Mouse (Mus musculus) lung, adult 2 months (tissue): ENCODE results near the gene Shisa2.

Experiments used
- CTCF ChIP-seq: fragments of 200-500 bp; IDR thresholded peaks from 2 replicates; pipeline ENCODE4 v1.5.1; 2011; ENCODE audit warnings: mild to moderate bottlenecking, low read length, control low read depth; ENCODE audit not compliant: insufficient read depth
- POLR2A ChIP-seq: fragments of 200-500 bp; IDR thresholded peaks from 2 replicates; pipeline ENCODE4 v1.6.1; 2011; ENCODE audit warnings: low read depth, mild to moderate bottlenecking, control low read depth, low read length, borderline replicate concordance; ENCODE audit errors: extremely low read depth

DNA sequence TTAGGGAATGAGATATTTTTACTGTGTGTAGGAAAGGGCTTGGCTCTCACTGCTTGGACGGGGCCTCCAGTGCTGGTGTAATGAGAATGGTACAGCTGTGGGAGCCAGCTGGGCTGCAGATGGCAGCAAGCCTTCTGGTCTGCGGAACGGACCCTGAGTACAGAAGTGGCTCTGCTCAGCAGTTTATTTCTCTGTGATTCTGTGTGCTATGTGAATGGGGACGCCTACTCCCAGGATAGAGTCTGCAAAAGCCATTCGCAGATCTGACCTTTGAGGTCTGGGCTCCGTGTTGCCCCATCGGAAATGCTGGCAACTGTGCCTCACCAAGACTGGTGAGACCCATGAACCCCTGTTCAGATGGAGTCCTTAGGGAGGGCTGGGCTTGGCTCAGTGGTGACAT is 2.7 kb downstream of the Shisa2 start:
- TF ChIP-seq CTCF = no peak
- no peak for TF ChIP-seq POLR2A
